Mouse (Mus musculus): ENCODE data around the gene Trim62. TPM values are rescaled to one million over a fixed set of nuclear protein-coding genes. Genes with fewer than 3 reads are reported as not detected.
A peak's percentile ranks its signal among the peaks of the same experiment; 100 is the strongest.

Gene Trim62
- total RNA-seq (2021), result 1 to 10 TPM; 4.5 to 8.8 TPM
- long read RNA-seq, experiment 1, partial matches to known transcripts, result 0 of 5 reads
- long read RNA-seq, experiment 1, other reads (novel, unspliced or antisense), result 1 of 5 reads
- long read RNA-seq, experiment 2, transcript Trim62-201 (5 exons, 3,752 nt), result major isoform, 8 of 14 reads
- long read RNA-seq, experiment 2, partial matches to known transcripts, result 0 of 14 reads
- long read RNA-seq, experiment 2, other reads (novel, unspliced or antisense), result 6 of 14 reads

DNA sequence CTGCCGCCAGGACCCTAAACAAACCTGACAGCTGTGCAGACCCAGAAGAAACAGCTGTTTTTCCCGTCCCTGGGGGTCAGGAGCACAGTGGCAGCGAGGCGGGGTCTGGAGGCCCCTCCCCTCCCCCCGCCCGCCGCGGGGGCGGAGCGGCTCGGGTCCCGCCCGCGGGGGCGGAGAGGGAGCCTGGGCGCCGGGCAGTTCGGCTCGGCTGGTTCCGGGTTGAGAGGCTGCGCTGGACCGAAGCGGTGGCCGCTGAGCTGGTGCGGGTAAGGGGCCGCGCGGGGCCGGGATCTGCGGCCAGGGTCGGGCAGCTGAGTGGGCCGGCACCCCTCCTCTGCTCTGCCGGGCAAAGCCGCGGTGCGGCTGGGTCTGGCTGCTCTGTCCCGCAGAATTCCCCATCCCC, at the start of gene Trim62:
Trim62 (plus strand) TSS at position 202 of the 403 bp plus-strand sequence.
- DNase-seq (ENCODE audit: low spot score in 2 of 2), result peak; percentile 81 to 84

DNA sequence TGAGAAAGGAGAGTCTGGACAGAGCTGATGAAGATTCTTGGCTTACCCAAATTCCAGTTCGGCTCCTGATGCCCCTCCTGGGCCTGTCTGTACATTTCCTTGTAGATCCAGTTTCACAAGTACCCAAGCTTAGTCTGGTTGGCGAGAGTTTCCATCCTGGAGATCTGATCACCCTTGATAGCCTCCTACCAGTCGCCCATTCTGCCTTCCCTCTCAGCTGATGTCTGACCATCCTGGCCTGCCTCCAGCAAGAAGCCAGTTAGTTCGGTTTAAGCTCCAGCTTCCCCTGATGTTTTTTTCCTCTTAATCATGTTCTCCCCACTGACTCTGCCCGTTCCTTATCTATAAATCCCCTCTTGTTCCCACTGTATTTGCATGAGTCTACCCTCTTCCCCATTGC, 45.2 kb upstream of the Trim62 start:
- no peak for DNase-seq (ENCODE audit: low spot score in 2 of 2)

DNA sequence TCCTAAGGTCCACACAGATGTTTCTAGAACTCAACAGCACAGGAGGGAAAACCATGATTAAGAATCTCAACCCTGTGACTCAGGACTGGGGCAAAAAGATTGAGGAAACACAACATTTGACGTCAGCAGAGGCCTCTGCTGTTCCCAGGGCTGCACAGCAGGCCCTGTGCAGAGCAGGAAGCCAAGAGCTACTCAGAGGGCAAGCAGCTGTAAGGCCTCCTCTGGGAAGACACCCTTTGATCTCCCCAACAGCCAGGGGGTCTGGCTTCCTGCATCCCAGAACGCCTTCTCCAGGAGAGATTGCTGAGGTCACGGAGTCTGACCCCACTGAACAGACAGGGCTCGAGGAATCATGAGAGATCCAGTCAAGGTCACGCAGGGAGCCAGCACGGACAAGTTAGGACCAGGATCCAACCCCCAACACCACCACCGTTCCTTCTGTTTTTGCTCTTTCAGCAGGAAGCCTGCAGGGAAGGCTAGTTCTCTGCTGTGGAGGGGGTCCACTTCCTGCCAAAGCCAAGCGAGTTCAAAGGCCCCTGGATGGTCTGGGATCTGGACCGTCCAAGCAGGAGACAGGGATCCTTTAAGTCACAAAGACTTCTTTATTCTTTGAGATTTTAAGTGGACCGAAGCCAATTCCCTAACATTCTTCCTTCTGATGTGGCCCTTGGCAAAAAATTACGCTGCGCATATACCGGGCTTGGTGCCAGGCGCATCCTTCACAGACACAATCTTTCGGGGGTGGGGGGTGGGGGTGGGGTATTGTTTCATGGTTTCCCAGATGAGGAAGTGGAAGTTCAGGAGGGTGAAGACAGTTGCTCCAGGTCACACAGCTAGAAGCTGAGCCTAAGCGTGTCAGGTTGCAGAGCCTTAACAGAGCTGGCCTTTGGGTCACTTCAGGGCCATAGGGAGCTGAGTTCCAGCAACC, 43.3 kb upstream of the Trim62 start:
- peak in 1 of 2 experiments; percentile 17 for DNase-seq (ENCODE audit: low spot score in 2 of 2)

DNA sequence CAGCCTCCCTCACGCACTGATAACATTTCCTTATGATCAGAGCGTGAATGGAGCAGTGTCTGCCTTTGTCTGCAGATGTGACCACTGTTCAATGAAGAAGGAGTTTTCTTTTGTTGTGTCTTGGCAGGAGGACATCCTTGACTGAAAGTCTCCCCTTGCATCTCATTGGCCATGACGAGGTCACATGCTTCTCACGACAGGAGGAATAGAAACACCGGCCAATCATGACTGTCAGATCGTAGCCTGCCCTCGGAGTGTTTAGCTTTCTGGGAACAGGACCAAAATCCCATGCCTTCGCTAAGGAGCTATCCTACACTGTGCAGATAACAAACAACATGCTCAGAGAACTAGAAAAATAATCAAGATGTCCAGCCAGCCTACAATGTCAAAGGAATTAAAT, 42.1 kb upstream of the Trim62 start:
- no peak for DNase-seq (ENCODE audit: low spot score in 2 of 2)

DNA sequence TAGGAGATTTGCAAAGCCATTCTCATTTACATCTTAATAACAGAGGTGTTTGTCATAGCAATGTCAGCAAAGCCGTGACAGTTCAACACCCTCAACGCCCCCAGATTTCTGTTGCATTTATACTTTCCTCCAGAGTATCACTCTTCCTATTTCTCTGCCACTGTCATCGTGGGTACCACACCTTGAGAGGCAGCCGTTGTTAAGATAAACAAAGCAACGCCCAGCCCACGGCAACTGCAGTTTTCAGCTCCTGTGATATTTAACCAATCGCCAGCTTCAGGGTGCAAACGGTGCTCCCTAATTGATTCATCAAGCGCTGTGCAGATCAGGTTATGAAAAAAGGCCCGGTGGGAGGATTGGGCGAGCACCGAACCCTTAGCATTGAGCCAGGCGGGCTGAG, 38.8 kb upstream of the Trim62 start:
- no peak for DNase-seq (ENCODE audit: low spot score in 2 of 2)

DNA sequence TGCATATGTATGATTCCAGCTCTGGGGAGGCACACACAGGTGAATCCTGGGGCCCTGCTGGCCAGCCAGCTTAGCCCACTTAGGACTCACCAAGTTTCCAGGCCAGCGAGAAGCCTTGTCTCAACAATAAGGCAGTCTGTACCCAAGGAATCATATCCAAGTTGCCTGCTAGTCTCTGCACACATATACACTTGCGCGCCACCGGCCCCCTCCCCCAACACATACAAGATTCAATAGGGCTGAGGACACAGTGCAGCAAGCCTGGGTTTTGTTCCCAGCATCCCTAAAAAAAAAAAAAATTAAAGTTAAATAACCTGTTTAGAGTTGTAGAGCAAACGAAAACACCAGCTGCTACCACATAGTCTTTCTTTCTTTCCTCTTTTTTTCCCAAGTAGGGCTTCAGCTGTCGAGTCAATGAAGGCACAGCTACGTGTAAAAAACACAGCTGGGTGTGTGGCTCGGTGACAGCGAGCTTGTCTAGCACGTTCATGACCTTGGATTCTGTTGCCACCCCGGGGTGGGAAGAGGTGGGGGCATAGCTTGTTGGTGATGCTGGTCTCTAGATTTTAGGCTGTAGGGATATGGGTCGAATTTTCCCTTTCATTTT, 37.9 kb upstream of the Trim62 start:
- no peak for DNase-seq (ENCODE audit: low spot score in 2 of 2)

DNA sequence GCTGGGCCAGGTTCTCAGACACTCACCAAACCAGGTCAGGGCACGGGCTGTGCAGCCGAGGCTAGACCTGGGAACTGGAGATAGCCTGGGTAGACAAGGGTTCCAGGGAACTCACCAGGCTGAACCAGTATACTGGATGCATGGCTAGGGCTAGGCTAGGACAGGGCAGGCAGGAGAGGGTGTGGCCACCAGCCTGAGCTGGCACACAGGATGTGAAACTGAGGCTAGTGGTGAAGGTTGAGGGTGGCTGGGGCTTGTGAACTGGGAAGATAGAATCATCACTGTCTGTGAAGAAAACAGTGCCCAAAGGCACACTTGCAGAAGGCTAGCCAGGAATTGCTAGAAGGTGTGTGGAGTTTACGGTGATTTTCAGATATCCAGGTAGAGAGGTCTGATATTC, 34.4 kb upstream of the Trim62 start:
- no peak for DNase-seq (ENCODE audit: low spot score in 2 of 2)

DNA sequence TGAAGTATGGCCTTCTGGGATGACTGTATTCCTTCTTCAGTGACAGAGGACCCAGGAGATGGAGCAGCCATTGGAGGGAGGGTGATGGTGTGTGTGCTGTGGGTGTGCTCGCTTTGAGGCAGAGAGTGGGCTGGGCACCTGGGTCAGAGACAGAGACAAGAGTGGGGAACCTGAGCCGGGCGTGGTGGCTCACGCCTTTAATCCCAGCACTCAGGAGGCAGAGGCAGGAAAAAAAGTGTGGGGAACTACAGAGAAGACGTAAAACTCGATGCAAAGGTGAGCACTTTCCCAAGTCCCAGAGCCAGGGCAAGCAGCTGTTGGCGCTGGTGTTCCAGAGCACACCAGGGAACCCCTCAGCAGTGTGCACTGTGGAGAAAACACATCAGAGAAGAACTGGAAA, 33.7 kb upstream of the Trim62 start:
- no peak for DNase-seq (ENCODE audit: low spot score in 2 of 2)

DNA sequence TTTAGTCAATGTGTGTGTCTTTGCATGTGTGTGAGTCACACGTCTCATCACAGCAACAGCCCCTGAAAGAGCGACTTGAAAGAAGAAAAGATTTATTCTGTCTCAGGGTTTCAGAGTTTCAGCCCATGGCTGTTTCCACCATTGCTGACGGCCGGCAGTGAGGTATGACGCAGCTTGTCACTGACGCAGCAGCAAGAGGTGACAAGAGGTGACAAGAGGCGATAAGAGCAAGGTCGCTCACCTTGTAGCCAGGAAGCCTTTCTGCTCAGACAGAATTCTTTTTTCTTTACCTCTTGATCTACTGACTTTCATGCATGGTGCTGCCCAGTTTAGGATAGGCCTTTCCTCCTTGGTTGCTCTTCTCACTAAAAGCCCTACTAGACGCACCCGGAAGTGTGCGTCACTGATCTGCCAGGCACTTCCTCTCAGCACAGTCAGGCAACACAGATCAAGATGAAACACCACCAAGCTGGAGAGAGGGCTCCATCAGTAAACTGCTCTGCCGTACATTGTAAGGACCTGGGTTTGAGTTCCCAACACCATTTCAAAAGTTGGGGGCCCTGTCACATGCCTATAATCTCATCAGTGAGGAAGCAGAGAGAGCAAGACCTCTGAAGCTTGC, 31.0 kb upstream of the Trim62 start:
- peak in 1 of 2 experiments; percentile 19 for DNase-seq (ENCODE audit: low spot score in 2 of 2)

DNA sequence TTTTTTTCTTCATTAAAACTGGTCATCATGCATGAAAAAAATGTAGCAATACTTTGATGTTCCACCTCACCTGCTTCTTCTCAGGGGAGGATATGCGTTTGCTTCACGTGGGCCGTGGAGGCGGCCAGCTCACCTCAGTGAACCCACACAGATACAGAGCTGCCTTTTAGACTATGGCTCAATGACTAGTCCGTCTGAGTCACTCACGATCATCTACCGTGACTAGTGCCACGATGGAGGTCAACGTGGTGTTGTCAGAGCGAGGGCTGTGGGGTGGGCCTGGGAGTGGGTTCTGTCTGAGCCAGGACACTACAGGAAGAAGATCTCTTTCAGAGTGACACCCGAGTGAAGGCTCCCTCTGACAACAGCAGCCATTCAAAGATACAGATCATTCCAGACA, 30.3 kb upstream of the Trim62 start:
- peak in 1 of 2 experiments; percentile 6 for DNase-seq (ENCODE audit: low spot score in 2 of 2)

DNA sequence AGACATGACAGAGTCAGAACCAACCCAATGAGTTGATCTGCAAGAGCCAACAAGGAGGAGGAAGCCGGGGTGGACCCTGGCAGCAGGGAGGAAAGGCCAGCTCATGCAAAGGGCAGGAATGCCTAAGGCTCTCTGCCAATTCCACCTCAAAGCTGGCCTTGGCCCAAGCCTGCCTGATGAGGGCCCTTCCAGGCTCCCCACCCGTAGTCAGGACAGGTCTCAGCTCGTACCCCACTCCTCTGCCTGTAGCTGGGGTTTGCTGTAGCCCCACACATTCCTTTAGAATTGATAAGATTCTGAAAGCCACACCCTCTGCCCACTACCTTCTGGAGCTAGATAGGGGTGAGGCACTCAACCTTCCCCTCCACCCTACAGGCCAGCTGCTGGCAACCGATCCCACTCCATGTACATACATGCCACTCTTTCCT, 27.8 kb upstream of the Trim62 start:
- peak; percentile 56 to 67 for DNase-seq (ENCODE audit: low spot score in 2 of 2)

DNA sequence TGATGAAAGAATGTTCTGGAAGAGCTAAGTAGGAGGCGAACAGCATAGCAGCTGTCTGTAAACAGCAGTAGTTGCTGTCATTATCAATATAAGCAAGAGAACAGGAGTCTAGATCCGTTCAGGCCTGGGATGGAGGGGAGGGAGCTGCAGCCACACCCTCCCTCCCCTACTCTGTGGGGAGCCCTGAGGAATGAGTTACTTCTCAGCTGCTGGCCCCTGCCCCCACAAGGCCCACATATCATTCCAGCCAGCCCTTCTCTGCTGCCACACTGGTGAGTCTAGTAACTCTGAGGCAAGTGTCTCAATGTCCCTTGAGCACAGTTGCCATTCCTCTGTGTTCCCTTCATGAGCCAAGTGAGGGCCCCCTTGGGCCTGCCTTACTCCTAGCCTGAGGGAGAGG, 26.2 kb upstream of the Trim62 start:
- no peak for DNase-seq (ENCODE audit: low spot score in 2 of 2)

DNA sequence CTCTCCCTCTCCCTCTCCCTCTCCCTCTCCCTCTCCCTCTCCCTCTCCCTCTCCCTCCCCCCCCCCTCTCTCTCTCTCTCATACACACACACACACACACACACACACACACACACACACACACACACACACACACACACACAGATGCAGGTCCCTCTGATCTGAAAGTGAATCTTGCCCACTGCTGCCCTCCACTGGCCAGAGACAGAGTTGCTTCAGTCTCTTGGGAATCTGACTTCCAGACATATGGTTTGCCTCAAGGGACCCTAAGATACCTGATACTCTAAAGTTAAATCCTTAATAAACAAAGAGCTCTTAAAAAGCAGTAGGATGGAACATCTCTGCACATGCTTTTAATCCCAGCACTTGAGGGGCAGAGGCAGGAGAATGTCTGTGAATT, 25.2 kb upstream of the Trim62 start:
- DNase-seq (ENCODE audit: low spot score in 2 of 2), result peak; percentile 63 to 76

DNA sequence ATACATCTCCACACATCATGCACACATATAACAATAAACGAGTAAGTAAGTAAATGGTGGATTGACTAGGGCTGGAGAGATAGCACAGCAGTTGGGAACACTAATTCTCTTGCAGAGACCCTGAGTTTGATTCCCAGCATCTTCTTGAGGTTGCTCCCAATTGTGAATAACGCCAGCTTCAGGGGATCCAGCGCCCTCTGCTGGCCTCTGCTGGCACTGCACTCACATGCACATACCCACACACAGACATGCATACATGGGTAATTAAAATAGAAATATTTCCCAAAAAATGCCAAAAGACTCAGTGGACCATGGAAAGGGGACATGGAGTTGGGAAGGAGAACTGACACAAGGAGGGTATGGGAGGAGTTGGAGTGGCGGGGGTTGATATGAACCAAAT, 24.5 kb upstream of the Trim62 start:
- DNase-seq (ENCODE audit: low spot score in 2 of 2), result no peak

DNA sequence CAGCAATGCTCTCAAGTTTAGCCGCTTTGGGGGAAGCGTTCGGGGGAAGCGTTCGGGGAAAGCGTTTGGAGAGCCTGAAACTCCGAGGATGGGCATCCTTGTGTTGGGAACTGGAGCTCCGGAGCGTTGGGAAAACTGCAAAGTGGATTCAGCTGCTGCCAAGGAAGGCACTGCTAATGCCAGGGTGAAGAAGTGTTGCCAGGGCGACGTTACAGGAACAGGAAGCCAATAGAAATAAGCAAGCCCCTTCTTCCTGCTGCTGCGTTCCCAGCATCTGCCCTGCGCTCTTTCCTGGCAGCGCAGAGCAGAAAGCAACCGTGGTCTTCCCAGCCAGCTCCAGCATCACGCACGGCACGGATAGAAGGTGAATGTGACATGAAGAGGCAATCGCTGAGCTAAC, 10.4 kb upstream of the Trim62 start:
- DNase-seq (ENCODE audit: low spot score in 2 of 2), result no peak

DNA sequence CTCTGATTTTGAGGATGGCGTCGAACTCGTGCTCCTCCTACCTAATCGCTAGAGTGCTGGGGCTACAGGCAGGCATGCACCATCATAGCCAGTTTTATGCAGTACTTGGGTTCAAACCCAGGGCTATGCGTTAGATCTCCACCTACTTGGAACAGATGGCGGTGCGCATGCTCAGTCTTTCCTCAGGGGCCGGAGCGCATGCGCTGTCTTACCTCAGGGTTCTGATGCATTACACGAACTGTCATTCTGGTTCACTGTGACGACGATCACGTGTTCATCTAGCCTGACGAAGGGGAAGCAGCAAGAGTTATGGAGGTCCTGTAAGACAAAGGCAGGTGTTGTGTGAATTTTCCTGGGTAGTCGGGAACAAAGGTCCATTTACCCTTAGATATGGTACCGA, 9.3 kb upstream of the Trim62 start:
- DNase-seq (ENCODE audit: low spot score in 2 of 2), result no peak

DNA sequence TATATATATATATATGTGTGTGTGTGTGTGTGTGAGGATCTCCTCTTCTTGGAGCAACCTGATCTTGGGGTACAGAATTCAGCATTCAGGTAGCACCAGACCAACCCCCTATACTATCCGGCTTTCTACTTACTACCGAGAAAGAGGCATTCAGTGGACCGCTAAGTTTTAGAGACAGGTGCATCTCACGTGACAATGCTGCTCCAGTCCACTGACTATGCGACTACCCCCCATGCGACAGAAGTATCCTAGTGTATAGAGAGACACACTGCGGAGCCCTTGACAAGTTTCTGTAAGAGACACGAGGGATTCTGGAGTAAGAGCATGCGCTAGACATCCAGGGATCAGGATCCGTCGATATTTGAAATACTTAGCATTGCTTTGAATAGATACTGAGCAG, 7.9 kb upstream of the Trim62 start:
- no peak for DNase-seq (ENCODE audit: low spot score in 2 of 2)

DNA sequence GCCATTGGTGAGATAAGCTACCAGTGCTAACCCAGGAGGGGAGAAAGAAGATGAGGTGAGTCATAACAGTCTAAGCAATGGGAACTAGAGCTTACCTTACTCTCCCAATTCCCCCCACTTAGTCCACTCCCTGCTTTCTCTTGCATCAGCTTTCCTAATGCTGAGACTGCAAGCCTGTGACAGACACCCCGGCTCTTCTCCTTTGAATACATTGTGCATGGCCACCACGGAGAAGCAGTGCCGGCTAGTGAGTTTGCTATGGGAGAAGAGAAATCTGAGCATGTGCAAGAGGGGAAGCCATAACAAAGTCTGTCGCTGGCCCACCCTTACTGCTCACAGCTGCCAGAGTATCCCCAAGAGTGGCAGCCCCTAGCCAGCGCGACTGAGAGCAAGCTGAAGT, 5.9 kb upstream of the Trim62 start:
- no peak for DNase-seq (ENCODE audit: low spot score in 2 of 2)

DNA sequence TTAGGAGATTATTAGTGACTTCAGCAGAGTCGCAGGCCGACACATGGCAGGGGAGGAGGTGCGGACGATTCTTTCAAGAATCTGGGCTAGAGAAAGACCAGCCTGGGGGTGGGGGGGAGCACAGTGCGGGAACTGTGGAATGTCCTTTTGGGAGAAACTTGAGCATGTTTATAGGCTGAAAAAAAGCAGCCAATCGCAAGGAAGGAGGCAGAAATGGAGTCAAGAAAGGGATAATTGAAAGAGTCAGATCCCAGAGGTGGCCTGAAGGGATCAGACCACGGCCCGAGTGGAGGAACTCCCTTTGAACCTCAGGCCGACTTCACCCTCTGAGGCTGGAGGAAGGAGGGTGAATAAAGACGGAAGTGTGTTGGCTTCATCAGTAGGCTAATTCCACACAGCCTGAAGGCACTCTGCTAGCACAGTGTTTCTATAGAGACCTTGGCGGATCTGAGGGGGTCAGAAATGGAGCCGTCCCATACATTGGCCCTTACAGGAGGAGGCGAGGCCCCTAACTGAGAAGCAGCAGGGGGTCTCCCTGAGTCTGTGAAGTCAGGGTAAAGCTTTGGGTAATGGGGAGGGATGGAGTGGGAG, 4.4 kb upstream of the Trim62 start:
- DNase-seq (ENCODE audit: low spot score in 2 of 2), result no peak

DNA sequence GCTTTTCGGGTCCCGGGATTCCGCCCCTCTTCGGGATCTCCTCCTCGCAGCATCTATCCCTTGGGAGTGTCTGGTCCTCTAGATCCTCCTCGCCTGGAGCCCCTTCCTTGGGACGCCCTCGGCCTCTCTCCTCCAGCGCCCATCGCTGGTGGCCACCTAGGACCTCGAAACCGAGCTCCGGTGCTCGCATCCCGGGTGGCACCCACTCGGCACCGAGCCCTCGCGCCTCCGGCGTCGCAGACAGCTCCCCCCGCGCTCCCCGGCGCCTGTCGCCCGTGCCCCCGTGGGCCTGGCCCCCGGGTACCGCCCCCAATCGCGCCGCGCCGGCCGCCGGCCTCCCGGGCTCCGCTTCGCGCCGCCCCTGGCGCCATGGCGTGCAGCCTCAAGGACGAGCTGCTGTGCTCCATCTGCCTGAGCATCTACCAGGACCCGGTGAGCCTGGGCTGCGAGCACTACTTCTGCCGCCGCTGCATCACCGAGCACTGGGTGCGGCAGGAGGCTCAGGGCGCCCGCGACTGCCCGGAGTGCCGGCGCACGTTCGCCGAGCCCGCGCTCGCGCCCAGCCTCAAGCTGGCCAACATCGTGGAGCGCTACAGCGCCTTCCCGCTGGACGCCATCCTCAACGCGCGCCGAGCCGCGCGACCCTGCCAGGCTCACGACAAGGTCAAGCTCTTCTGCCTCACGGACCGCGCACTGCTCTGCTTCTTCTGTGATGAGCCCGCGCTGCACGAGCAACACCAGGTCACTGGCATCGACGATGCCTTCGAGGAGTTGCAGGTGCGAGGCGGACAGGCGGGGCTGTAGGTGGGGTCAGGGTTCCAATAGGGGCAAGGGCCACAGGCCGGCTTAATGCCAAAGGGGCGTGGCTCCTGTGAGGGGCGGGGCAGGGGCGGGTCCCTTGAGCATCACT, 676 bp downstream of the Trim62 start:
- peak; percentile 65 to 68 for DNase-seq (ENCODE audit: low spot score in 2 of 2)

Data from adrenal gland, adult 18-20 months (tissue).